Mouse (Mus musculus) liver, embryonic 13.5 days (tissue): ENCODE results near the gene Slc25a36. TPM values are rescaled to one million over a fixed set of nuclear protein-coding genes. Genes with fewer than 3 reads are reported as not detected.

Experiments
- ATAC-seq: fragments of 200-750 bp; cut with Nextera tagmentation; 2 replicates; pipeline ENCODE4 v1.8.0; 2017; ENCODE audit warnings: low read depth, mild to moderate bottlenecking, moderate number of reproducible peaks, moderate library complexity
- DNase-seq: peaks from one replicate; pipeline ENCODE4 v3.0.0; 2022
- H3K27ac ChIP-seq: fragments of 300-500 bp; sonication (generic); 2 replicates; pipeline ENCODE4 v1.5.1; 2015; ENCODE audit warnings: moderate library complexity, mild to moderate bottlenecking, inconsistent platforms
- H3K27me3 ChIP-seq: fragments of 300-500 bp; sonication (generic); 2 replicates; pipeline ENCODE4 v1.6.1; 2015; ENCODE audit warnings: mild to moderate bottlenecking, inconsistent platforms
- H3K36me3 ChIP-seq: fragments of 300-500 bp; sonication (generic); 2 replicates; pipeline ENCODE4 v1.6.1; 2015; ENCODE audit warnings: mild to moderate bottlenecking, inconsistent platforms
- H3K4me1 ChIP-seq: fragments of 300-500 bp; sonication (generic); replicated peaks from 2 replicates; pipeline ENCODE4 v1.6.1; 2015; ENCODE audit warnings: inconsistent platforms
- H3K4me2 ChIP-seq: fragments of 300-500 bp; sonication (generic); 2 replicates; pipeline ENCODE4 v1.6.1; 2015; ENCODE audit warnings: inconsistent platforms, mild to moderate bottlenecking, moderate library complexity
- H3K4me3 ChIP-seq: fragments of 300-500 bp; sonication (generic); replicated peaks from 2 replicates; pipeline ENCODE4 v1.5.1; 2015; ENCODE audit warnings: mild to moderate bottlenecking, inconsistent platforms
- H3K9ac ChIP-seq: fragments of 300-500 bp; sonication (generic); 2 replicates; pipeline ENCODE4 v1.6.1; 2015; ENCODE audit warnings: mild to moderate bottlenecking, inconsistent platforms
- H3K9me3 ChIP-seq: fragments of 300-500 bp; sonication (generic); replicated peaks from 2 replicates; pipeline ENCODE4 v1.6.1; 2016; ENCODE audit warnings: inconsistent platforms
- WGBS: fragments of 180-500 bp; shearing (Covaris S2); methylation state at CpG from one replicate; pipeline ENCODE4 v1.1.7; 2015; ENCODE audit not compliant: insufficient replicate concordance; 5-methylcytosine and 5-hydroxymethylcytosine counted together
- polyA plus RNA-seq: library from polyadenylated mRNA; unstranded; fragments of >200 nt; fragmentation: Nextera tagmentation; extraction: Ambion mirVana; gene quantifications from 2 replicates; pipeline ENCODE4 v1.2.1, GENCODE M21; 2015

Slc25a36 gene
- polyA plus RNA-seq, 1 experiment from 2014 or later, result 10.1 TPM

DNA sequence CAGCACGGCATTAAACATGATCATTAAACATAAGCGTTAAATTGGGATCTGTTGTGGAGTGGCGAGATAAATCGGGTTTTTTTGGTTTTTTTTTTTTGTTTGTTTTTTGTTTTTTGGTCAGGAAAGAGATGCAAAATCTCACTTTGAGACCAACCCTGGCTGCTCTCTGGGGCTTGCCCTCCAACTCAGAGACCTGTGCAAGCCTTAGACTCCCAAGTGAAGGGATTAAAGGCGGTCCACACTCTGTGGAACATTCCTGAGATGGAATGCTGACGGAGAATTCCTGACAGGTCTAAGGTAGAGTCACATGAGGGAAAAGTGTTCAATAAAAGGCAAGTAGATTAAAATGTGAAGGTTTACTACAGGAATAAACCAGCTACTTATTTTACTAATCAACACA is 549 bp upstream of the Slc25a36 start:
- DNase-seq (no peak), ATAC-seq (no peak)
- H3K36me3 ChIP-seq, result no peaks in the 10 kb centered on the region
- H3K9me3 ChIP-seq, result no peaks in the 10 kb centered on the region
- H3K4me2 ChIP-seq, result peak overlapping the region; percentile 81
- peaks cover 26% of the 10 kb centered on the region for H3K4me1 ChIP-seq
- peaks cover 12% of the 10 kb centered on the region for H3K27me3 ChIP-seq
- WGBS, result 11% methylated on average over 6 of the region's 6 CpGs
- H3K9ac ChIP-seq, result peak overlapping the region; percentile 89
- peak overlapping the region; percentile 50; the same call in 1 of the 2 replicates for H3K27ac ChIP-seq
- peak overlapping the region; percentile 83 for H3K4me3 ChIP-seq

DNA sequence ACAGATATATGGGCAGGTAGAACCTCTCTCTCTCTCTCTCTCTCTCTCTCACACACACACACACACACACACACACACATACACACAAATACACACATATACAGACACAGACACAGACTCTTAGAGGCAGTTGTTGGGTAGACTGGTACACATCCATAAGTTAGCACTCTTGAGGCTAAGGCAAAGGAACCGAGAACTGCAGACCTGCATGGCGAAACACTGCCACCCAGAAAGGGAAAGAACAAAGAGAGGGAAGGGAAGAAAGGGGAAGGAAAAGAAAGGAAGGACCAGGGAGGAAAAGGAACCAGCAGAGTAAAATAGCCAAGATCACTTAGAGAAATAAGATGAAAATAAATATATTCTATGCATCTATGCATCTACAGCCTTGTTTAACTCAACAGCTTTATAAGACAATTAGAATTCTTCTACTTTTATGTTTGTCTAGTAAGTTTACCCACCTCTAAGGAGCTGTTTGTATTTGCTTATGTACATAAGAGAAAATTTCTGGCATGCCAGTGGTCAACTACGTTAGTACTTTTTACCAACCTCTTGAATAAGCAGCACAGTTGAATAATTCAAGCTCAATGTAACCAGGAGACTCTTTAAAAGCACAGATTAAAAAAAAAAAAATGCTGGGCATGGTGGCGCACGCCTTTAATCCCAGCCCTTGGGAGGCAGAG is 4.3 kb downstream of the Slc25a36 start:
- 84% methylated on average over 5 of the region's 5 CpGs for WGBS
- Histone ChIP-seq H3K4me2 (no peak overlapping the region), H3K9me3 (no peaks in the 10 kb centered on the region), H3K36me3 (no peaks in the 10 kb centered on the region), H3K27ac (no peak overlapping the region), H3K4me1 (peaks cover 46% of the 10 kb centered on the region), H3K27me3 (peaks cover 7% of the 10 kb centered on the region), H3K9ac (no peak overlapping the region), H3K4me3 (no peak overlapping the region)
- no peak for DNase-seq
- no peak for ATAC-seq

- no peak for ATAC-seq
- no peaks in the 10 kb centered on the region for H3K36me3 ChIP-seq
- H3K27me3 ChIP-seq, result peaks cover 10% of the 10 kb centered on the region
- no peak overlapping the region for H3K9ac ChIP-seq
- WGBS, result 55% methylated on average over 2 of the region's 2 CpGs
- no peak for DNase-seq
- peaks cover 40% of the 10 kb centered on the region for H3K4me1 ChIP-seq
- H3K27ac ChIP-seq, result no peak overlapping the region
- H3K4me3 ChIP-seq, result no peak overlapping the region
- no peaks in the 10 kb centered on the region for H3K9me3 ChIP-seq
- no peak overlapping the region for H3K4me2 ChIP-seq
Measured at GRCm38 (mm10) chr9:97105400-97105985, 5.5 kb downstream of the Slc25a36 start.

GRCm38 (mm10) chr9:97103376-97104061 is 7.4 kb downstream of the Slc25a36 start:
- WGBS, result 57% methylated on average over 2 of the region's 2 CpGs
- Histone ChIP-seq H3K4me3 (no peak overlapping the region), H3K9ac (no peak overlapping the region), H3K4me1 (peaks cover 30% of the 10 kb centered on the region), H3K4me2 (no peak overlapping the region), H3K36me3 (0 out of 2 replicates have a peak, but pooled peaks cover 6% of the 10 kb centered on the region), H3K9me3 (no peaks in the 10 kb centered on the region), H3K27ac (peak overlapping the region; percentile 44; the same call in 1 of the 2 replicates), H3K27me3 (peaks cover 10% of the 10 kb centered on the region)
- peak; percentile 31 for DNase-seq
- peak; percentile 85 for ATAC-seq

- whole genome bisulfite sequencing, result 36% methylated on average over 4 of the region's 4 CpGs
- H3K4me2 ChIP-seq, result no peak overlapping the region
- H3K36me3 ChIP-seq, result peaks cover 25% of the 10 kb centered on the region
- H3K27ac ChIP-seq, result no peak overlapping the region
- H3K4me1 ChIP-seq, result peaks cover 13% of the 10 kb centered on the region
- DNase-seq (no peak), ATAC-seq (no peak)
- H3K9me3 ChIP-seq, result no peaks in the 10 kb centered on the region
- peaks cover 23% of the 10 kb centered on the region for H3K27me3 ChIP-seq
- H3K9ac ChIP-seq, result no peak overlapping the region
- H3K4me3 ChIP-seq, result no peak overlapping the region
Measured at GRCm38 (mm10) chr9:97098985-97099384, 12.0 kb downstream of the Slc25a36 start.

DNA sequence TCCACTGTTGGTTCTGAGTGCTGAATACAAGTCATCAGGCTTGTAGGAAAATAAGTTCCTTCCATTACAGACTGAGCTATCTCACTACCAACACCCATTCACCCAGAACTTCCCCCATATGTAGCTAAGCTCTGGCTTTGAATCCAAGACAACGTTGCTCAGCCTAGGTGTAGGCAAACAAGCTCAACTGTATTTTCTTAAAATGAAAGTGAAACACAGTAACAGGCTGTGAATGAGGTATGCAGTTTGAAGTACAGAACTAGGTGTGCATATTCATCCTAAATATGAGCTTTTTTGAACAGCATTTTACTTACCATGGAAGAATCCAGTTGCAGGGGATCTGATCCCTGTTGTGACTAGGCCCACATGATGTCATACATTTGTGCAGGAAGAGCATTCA is 14.8 kb downstream of the Slc25a36 start:
- no peak for ATAC-seq
- Histone ChIP-seq H3K9me3 (no peaks in the 10 kb centered on the region), H3K4me3 (no peak overlapping the region), H3K27ac (no peak overlapping the region), H3K4me1 (0 out of 2 replicates have a peak, but pooled peaks cover 3% of the 10 kb centered on the region), H3K27me3 (peaks cover 29% of the 10 kb centered on the region), H3K36me3 (peaks cover 35% of the 10 kb centered on the region), H3K9ac (no peak overlapping the region), H3K4me2 (no peak overlapping the region)
- WGBS, result 78% methylated on average over 1 of the region's 1 CpGs
- no peak for DNase-seq

DNA sequence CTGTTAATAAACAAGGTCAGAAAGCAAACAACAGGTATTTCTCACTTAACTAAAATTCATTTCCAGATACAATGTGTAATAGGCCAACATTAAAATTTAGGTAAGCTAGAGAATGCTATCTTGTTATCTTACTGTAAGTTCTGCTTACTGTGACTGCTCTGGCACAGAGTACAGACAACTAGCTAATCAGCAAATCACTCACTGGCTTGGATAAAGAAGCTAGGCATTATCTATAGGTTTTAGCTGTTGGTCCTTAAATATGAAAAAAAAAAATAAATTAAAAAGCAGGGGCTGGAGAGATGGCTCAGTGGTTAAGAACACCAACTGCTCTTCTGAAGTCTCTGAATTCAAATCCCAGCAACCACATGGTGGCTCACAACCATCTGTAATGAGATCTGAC is 23.1 kb downstream of the Slc25a36 start:
- no peak overlapping the region for H3K27ac ChIP-seq
- no peak overlapping the region for H3K4me3 ChIP-seq
- no peaks in the 10 kb centered on the region for H3K4me1 ChIP-seq
- peaks cover 19% of the 10 kb centered on the region for H3K36me3 ChIP-seq
- H3K9ac ChIP-seq, result no peak overlapping the region
- no peak for ATAC-seq
- no peak for DNase-seq
- H3K9me3 ChIP-seq, result no peaks in the 10 kb centered on the region
- no peak overlapping the region for H3K4me2 ChIP-seq
- H3K27me3 ChIP-seq, result peaks cover 5% of the 10 kb centered on the region; the same call in 1 of the 2 replicates

- DNase-seq, result no peak
- H3K9ac ChIP-seq, result no peak overlapping the region
- no peaks in the 10 kb centered on the region for H3K9me3 ChIP-seq
- no peak for ATAC-seq
- peaks cover 21% of the 10 kb centered on the region for H3K36me3 ChIP-seq
- no peaks in the 10 kb centered on the region for H3K4me1 ChIP-seq
- no peak overlapping the region for H3K4me3 ChIP-seq
- no peak overlapping the region for H3K27ac ChIP-seq
- no peaks in the 10 kb centered on the region for H3K27me3 ChIP-seq
- H3K4me2 ChIP-seq, result no peak overlapping the region
- 77% methylated on average over 2 of the region's 2 CpGs for WGBS
Measured at GRCm38 (mm10) chr9:97084628-97085027, 26.3 kb downstream of the Slc25a36 start.

- 76% methylated on average over 4 of the region's 4 CpGs for WGBS
- H3K36me3 ChIP-seq, result peaks cover 19% of the 10 kb centered on the region
- no peaks in the 10 kb centered on the region for H3K27me3 ChIP-seq
- no peaks in the 10 kb centered on the region for H3K9me3 ChIP-seq
- H3K27ac ChIP-seq, result no peak overlapping the region
- H3K4me3 ChIP-seq, result no peak overlapping the region
- H3K9ac ChIP-seq, result no peak overlapping the region
- ATAC-seq (0 out of 2 replicates have a peak, but pooled peaks have one; percentile 41), DNase-seq (no peak)
- no peak overlapping the region for H3K4me2 ChIP-seq
- no peaks in the 10 kb centered on the region for H3K4me1 ChIP-seq
Measured at GRCm38 (mm10) chr9:97081106-97081862, 29.7 kb downstream of the Slc25a36 start.

DNA sequence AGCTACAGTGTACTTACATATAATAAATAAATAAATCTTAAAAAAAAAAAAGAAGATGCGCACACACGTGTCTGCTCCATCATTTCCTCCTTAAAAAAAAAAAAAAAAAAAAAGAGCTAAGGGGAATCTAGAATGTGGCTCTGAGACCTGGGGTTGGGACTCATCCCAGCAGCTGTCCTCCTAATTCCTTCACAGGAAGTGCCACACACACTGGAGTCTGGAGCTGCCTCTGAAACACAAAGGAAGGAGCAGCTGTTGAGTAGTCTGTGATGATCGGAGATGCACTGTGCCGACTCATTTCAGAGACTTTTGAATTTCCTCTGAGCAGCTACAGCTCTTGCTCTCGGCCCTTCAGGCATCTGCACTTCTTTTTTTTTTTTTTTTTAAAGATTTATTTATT is 41.0 kb downstream of the Slc25a36 start:
- H3K4me1 ChIP-seq, result no peaks in the 10 kb centered on the region
- no peaks in the 10 kb centered on the region for H3K9me3 ChIP-seq
- no peak overlapping the region for H3K9ac ChIP-seq
- H3K4me2 ChIP-seq, result no peak overlapping the region
- H3K36me3 ChIP-seq, result no peaks in the 10 kb centered on the region
- DNase-seq, result no peak
- WGBS, result 77% methylated on average over 5 of the region's 5 CpGs
- no peak overlapping the region for H3K4me3 ChIP-seq
- no peak overlapping the region for H3K27ac ChIP-seq
- H3K27me3 ChIP-seq, result no peaks in the 10 kb centered on the region
- no peak for ATAC-seq

- Histone ChIP-seq H3K27me3 (no peaks in the 10 kb centered on the region), H3K4me1 (no peaks in the 10 kb centered on the region), H3K27ac (no peak overlapping the region), H3K9me3 (no peaks in the 10 kb centered on the region), H3K4me3 (no peak overlapping the region), H3K4me2 (no peak overlapping the region), H3K36me3 (no peaks in the 10 kb centered on the region), H3K9ac (no peak overlapping the region)
- no peak for ATAC-seq
- DNase-seq, result no peak
- WGBS, result 84% methylated on average over 5 of the region's 5 CpGs
Measured at GRCm38 (mm10) chr9:97069466-97069865, 41.5 kb downstream of the Slc25a36 start.
